Mouse (Mus musculus): ENCODE results near the gene Fam83e. TPM values are rescaled to one million over a fixed set of nuclear protein-coding genes. Genes with fewer than 3 reads are reported as not detected.

The Fam83e gene
- polyA plus RNA-seq, 1 experiment from 2014 or later, result 1.1 TPM

DNA sequence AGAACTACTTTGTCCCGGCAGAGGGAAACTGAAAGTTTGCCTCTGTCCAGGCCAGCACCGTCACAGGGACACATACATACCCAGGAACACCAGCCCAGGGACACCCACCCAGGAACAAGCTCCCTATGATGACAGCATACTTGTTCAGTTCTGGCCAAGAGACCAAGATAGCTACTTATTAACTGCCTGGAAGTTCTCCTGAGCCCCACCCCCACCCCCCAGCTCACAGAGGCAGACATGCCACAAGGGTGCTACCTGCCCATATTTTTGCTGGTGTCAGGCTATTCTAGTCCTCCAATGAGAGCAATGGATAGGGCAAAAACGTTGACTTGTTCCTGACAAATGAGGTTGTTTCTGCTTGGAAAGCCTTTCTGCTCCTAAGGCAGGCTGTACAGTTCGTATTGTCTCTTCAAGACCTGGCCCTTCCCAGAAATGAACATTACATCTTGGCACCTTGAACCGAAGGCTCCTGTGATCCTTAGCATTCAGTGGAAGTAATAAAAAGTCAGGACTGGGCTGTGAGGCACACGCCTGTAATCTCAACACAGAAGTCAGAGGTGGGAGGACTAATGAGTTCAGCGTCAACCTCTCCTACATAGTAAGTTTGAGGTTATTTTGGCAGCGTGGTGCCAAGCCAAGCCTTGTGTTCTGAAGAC is 49.5 kb downstream of the Fam83e start:
- Histone ChIP-seq H3K9ac (replicated peaks; ENCODE audit: low read length) (no peak overlapping the region), H3K4me3 (ENCODE audit: low read length) (no peak overlapping the region), H3K4me1 (ENCODE audit: insufficient read depth, low read length) (no peaks in the 10 kb centered on the region), H3K27me3 (ENCODE audit: insufficient read depth, low read length) (no peaks in the 10 kb centered on the region), H3K4me2 (replicated peaks; ENCODE audit: low read depth, low read length) (no peak overlapping the region), H3K27ac (ENCODE audit: low read length) (no peak overlapping the region), H3K9me3 (ENCODE audit: low read length) (no peaks in the 10 kb centered on the region), H3K36me3 (ENCODE audit: insufficient read depth, low read length) (no peaks in the 10 kb centered on the region)
- WGBS, result 59% methylated on average over 8 of the region's 8 CpGs
- peak; percentile 57; the same call in 1 of the 2 replicates for ATAC-seq (ENCODE audit: low FRiP score, low TSS enrichment)

DNA sequence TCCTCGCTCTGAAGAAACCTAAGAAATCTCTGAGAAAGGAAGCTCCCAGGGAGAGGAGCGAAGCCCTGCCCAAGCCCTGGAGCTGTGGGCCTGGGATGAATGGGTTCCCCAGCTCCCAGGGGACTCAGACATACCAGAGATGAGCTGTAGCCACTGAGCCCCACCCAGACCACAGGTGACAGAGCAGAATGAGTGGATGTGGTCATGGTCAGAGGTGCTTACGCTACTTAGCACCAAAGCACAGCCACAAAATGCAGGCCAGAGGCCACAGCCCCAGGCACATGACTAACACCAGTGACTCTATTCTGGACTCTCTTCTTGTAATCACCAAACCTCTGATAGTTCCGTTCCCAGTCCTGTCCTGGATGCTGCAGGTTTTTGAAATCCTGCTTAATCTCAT is 50.1 kb downstream of the Fam83e start:
- H3K9me3 ChIP-seq (ENCODE audit: low read length), result no peaks in the 10 kb centered on the region
- no peaks in the 10 kb centered on the region for H3K36me3 ChIP-seq (ENCODE audit: insufficient read depth, low read length)
- H3K4me3 ChIP-seq (ENCODE audit: low read length), result no peak overlapping the region
- no peak overlapping the region for H3K4me2 ChIP-seq (replicated peaks; ENCODE audit: low read depth, low read length)
- no peak overlapping the region for H3K9ac ChIP-seq (replicated peaks; ENCODE audit: low read length)
- 71% methylated on average over 4 of the region's 4 CpGs for WGBS
- no peak for ATAC-seq (ENCODE audit: low FRiP score, low TSS enrichment)
- no peak overlapping the region for H3K27ac ChIP-seq (ENCODE audit: low read length)
- no peaks in the 10 kb centered on the region for H3K27me3 ChIP-seq (ENCODE audit: insufficient read depth, low read length)
- H3K4me1 ChIP-seq (ENCODE audit: insufficient read depth, low read length), result no peaks in the 10 kb centered on the region

DNA sequence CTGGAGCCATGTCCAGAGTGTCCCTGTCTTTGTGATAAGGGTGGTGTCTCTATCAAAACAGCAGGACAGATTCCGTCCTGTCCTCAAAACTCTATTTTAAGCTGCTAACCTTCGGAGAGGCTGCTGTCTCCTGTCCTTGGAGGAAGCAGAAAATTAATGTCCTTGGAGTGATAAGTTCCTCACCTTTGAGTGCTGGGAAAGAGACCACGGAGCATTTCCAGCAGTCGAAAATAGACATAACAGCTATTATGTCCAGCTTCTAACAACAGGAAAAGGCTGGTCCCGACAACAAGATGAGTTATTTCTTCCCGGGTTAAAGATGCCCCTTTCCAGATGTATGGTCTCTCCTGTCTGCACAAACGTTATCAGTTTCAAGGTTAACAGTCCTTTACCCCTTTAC is 54.2 kb downstream of the Fam83e start:
- no peak overlapping the region for H3K9ac ChIP-seq (replicated peaks; ENCODE audit: low read length)
- H3K4me3 ChIP-seq (ENCODE audit: low read length), result no peak overlapping the region
- no peaks in the 10 kb centered on the region for H3K36me3 ChIP-seq (ENCODE audit: insufficient read depth, low read length)
- no peak overlapping the region for H3K27ac ChIP-seq (ENCODE audit: low read length)
- H3K4me2 ChIP-seq (replicated peaks; ENCODE audit: low read depth, low read length), result no peak overlapping the region
- H3K4me1 ChIP-seq (ENCODE audit: insufficient read depth, low read length), result peaks cover 7% of the 10 kb centered on the region
- no peak for ATAC-seq (ENCODE audit: low FRiP score, low TSS enrichment)
- no peaks in the 10 kb centered on the region for H3K27me3 ChIP-seq (ENCODE audit: insufficient read depth, low read length)
- 56% methylated on average over 7 of the region's 7 CpGs for WGBS
- H3K9me3 ChIP-seq (ENCODE audit: low read length), result no peaks in the 10 kb centered on the region

Other genes starting within 250 kb of the Fam83e start
- gene Tulp2, start 239.3 kb upstream of the Fam83e start, polyA plus RNA-seq (2015; fragmentation: Nextera tagmentation; extraction: Ambion mirVana), result 0.80 and 1.1 TPM in 2 replicates
- not detected in 2 replicates for gene Gm45808, start 234.4 kb upstream of the Fam83e start, polyA plus RNA-seq (2015; fragmentation: Nextera tagmentation; extraction: Ambion mirVana)
- 2.4 and 3.3 TPM in 2 replicates for gene Dhdh, start 232.4 kb upstream of the Fam83e start, polyA plus RNA-seq (2015; fragmentation: Nextera tagmentation; extraction: Ambion mirVana)
- gene Nucb1, start 210.8 kb upstream of the Fam83e start, polyA plus RNA-seq (2015; fragmentation: Nextera tagmentation; extraction: Ambion mirVana), result 295 and 299 TPM in 2 replicates
- gene Ppp1r15a, start 194.9 kb upstream of the Fam83e start, polyA plus RNA-seq (2015; fragmentation: Nextera tagmentation; extraction: Ambion mirVana), result 24.3 and 24.8 TPM in 2 replicates
- 4.4 and 5.3 TPM in 2 replicates for gene Plekha4, start 194.9 kb upstream of the Fam83e start, polyA plus RNA-seq (2015; fragmentation: Nextera tagmentation; extraction: Ambion mirVana)
- 13.5 and 15.5 TPM in 2 replicates for gene Hsd17b14, start 166.3 kb upstream of the Fam83e start, polyA plus RNA-seq (2015; fragmentation: Nextera tagmentation; extraction: Ambion mirVana)
- gene Bcat2, start 151.1 kb upstream of the Fam83e start, polyA plus RNA-seq (2015; fragmentation: Nextera tagmentation; extraction: Ambion mirVana), result 87.9 and 93.2 TPM in 2 replicates
- not detected in 2 replicates for gene Fgf21, start 105.7 kb upstream of the Fam83e start, polyA plus RNA-seq (2015; fragmentation: Nextera tagmentation; extraction: Ambion mirVana)
- 0.27 and 0.32 TPM in 2 replicates for gene Fut1, start 103.9 kb upstream of the Fam83e start, polyA plus RNA-seq (2015; fragmentation: Nextera tagmentation; extraction: Ambion mirVana)
- 0.13 and 0.14 TPM in 2 replicates for gene Izumo1, start 99.4 kb upstream of the Fam83e start, polyA plus RNA-seq (2015; fragmentation: Nextera tagmentation; extraction: Ambion mirVana)
- 11.6 and 13.0 TPM in 2 replicates for gene Rasip1, start 93.7 kb upstream of the Fam83e start, polyA plus RNA-seq (2015; fragmentation: Nextera tagmentation; extraction: Ambion mirVana)
- gene Mamstr, start 81.2 kb upstream of the Fam83e start, polyA plus RNA-seq (2015; fragmentation: Nextera tagmentation; extraction: Ambion mirVana), result 8.0 and 9.0 TPM in 2 replicates
- gene Fut2, start 54.8 kb upstream of the Fam83e start, polyA plus RNA-seq (2015; fragmentation: Nextera tagmentation; extraction: Ambion mirVana), result 0.32 and 0.57 TPM in 2 replicates
- 0.18 and 0.29 TPM in 2 replicates for gene Ntn5, start 37.2 kb upstream of the Fam83e start, polyA plus RNA-seq (2015; fragmentation: Nextera tagmentation; extraction: Ambion mirVana)
- gene Sec1, start 26.8 kb upstream of the Fam83e start, polyA plus RNA-seq (2015; fragmentation: Nextera tagmentation; extraction: Ambion mirVana), result 0.22 and 0.24 TPM in 2 replicates
- 10.7 and 11.6 TPM in 2 replicates for gene Car11, start 21.4 kb upstream of the Fam83e start, polyA plus RNA-seq (2015; fragmentation: Nextera tagmentation; extraction: Ambion mirVana)
- gene Dbp, start 16.1 kb upstream of the Fam83e start, polyA plus RNA-seq (2015; fragmentation: Nextera tagmentation; extraction: Ambion mirVana), result 4.1 and 4.3 TPM in 2 replicates
- 1,042 and 1,047 TPM in 2 replicates for gene Rpl18, start 5.8 kb upstream of the Fam83e start, polyA plus RNA-seq (2015; fragmentation: Nextera tagmentation; extraction: Ambion mirVana)
- 36.2 and 36.7 TPM in 2 replicates for gene Sphk2, start 3.2 kb upstream of the Fam83e start, polyA plus RNA-seq (2015; fragmentation: Nextera tagmentation; extraction: Ambion mirVana)
- gene Spaca4, start 4.6 kb downstream of the Fam83e start, polyA plus RNA-seq (2015; fragmentation: Nextera tagmentation; extraction: Ambion mirVana), result not detected in 2 replicates
- gene Lmtk3, start 62.5 kb downstream of the Fam83e start, polyA plus RNA-seq (2015; fragmentation: Nextera tagmentation; extraction: Ambion mirVana), result 1.3 and 1.8 TPM in 2 replicates
- gene Sult2b1, start 63.5 kb downstream of the Fam83e start, polyA plus RNA-seq (2015; fragmentation: Nextera tagmentation; extraction: Ambion mirVana), result 1.9 and 2.5 TPM in 2 replicates
- gene Cyth2, start 93.4 kb downstream of the Fam83e start, polyA plus RNA-seq (2015; fragmentation: Nextera tagmentation; extraction: Ambion mirVana), result 125 and 126 TPM in 2 replicates
- 1.9 TPM in 2 replicates for gene Kcnj14, start 103.6 kb downstream of the Fam83e start, polyA plus RNA-seq (2015; fragmentation: Nextera tagmentation; extraction: Ambion mirVana)
- 87.4 and 87.9 TPM in 2 replicates for gene Grwd1, start 109.7 kb downstream of the Fam83e start, polyA plus RNA-seq (2015; fragmentation: Nextera tagmentation; extraction: Ambion mirVana)
- gene Kdelr1, start 151.6 kb downstream of the Fam83e start, polyA plus RNA-seq (2015; fragmentation: Nextera tagmentation; extraction: Ambion mirVana), result 96.4 and 97.3 TPM in 2 replicates
- gene Grin2d, start 157.2 kb downstream of the Fam83e start, polyA plus RNA-seq (2015; fragmentation: Nextera tagmentation; extraction: Ambion mirVana), result 0.19 and 0.25 TPM in 2 replicates
- gene Syngr4, start 175.5 kb downstream of the Fam83e start, polyA plus RNA-seq (2015; fragmentation: Nextera tagmentation; extraction: Ambion mirVana), result 1.5 and 1.8 TPM in 2 replicates
- gene Tmem143, start 175.7 kb downstream of the Fam83e start, polyA plus RNA-seq (2015; fragmentation: Nextera tagmentation; extraction: Ambion mirVana), result 7.1 and 8.4 TPM in 2 replicates
- gene Emp3, start 200.2 kb downstream of the Fam83e start, polyA plus RNA-seq (2015; fragmentation: Nextera tagmentation; extraction: Ambion mirVana), result 187 and 216 TPM in 2 replicates
- gene Ccdc114, start 202.9 kb downstream of the Fam83e start, polyA plus RNA-seq (2015; fragmentation: Nextera tagmentation; extraction: Ambion mirVana), result 11.7 and 11.8 TPM in 2 replicates

All from kidney, embryonic 16.5 days (tissue).